Mouse (Mus musculus) liver, adult 2 months (tissue): ENCODE data around the gene Pgm1. TPM values are rescaled to one million over a fixed set of nuclear protein-coding genes. Genes with fewer than 3 reads are reported as not detected.

Experiments
- DNase-seq: peaks from one replicate; pipeline ENCODE4 v3.0.0-alpha.2; 2011; ENCODE audit warnings: low read depth, low spot score; ENCODE audit errors: extremely low read depth
- H3K27ac ChIP-seq: fragments of 200-500 bp; replicated peaks from 2 replicates; pipeline ENCODE4 v1.5.1; 2012; ENCODE audit warnings: low read depth, mild to moderate bottlenecking, control low read depth, inconsistent platforms, low read length; ENCODE audit not compliant: insufficient read depth
- H3K27me3 ChIP-seq: fragments of 200-500 bp; 2 replicates; pipeline ENCODE4 v1.6.1; 2012; ENCODE audit warnings: mild to moderate bottlenecking, moderate library complexity, low read length, inconsistent platforms; ENCODE audit not compliant: control insufficient read depth, insufficient read depth
- H3K36me3 ChIP-seq: fragments of 200-500 bp; 2 replicates; pipeline ENCODE4 v1.6.1; 2012; ENCODE audit warnings: low read length, inconsistent platforms; ENCODE audit not compliant: control insufficient read depth, insufficient read depth
- H3K4me1 ChIP-seq: fragments of 200-500 bp; 2 replicates; pipeline ENCODE4 v1.6.1; 2011; ENCODE audit warnings: low read length; ENCODE audit not compliant: control insufficient read depth, insufficient read depth
- H3K4me3 ChIP-seq: fragments of 200-500 bp; 2 replicates; pipeline ENCODE4 v1.5.1; 2011; ENCODE audit warnings: low read depth, mild to moderate bottlenecking, control low read depth, low read length, moderate library complexity; ENCODE audit not compliant: insufficient read depth
- H3K79me2 ChIP-seq: fragments of 200-500 bp; 2 replicates; pipeline ENCODE4 v1.6.1; 2012; ENCODE audit warnings: inconsistent platforms, mild to moderate bottlenecking, low read length, moderate library complexity; ENCODE audit not compliant: control insufficient read depth, insufficient read depth
- H3K9ac ChIP-seq: fragments of 200-500 bp; 2 replicates; pipeline ENCODE4 v1.6.1; 2012; ENCODE audit warnings: low read depth, mild to moderate bottlenecking, control low read depth, inconsistent platforms, low read length
- CTCF ChIP-seq: fragments of 200-500 bp; IDR thresholded peaks from 2 replicates; pipeline ENCODE4 v1.5.1; 2011; ENCODE audit warnings: low read depth, low read length, control low read depth
- POLR2A ChIP-seq: fragments of 200-500 bp; IDR thresholded peaks from 2 replicates; pipeline ENCODE4 v1.6.1; 2011; ENCODE audit warnings: low read length, control low read depth; ENCODE audit not compliant: insufficient read depth; ENCODE audit errors: extremely low read depth
- WGBS: fragments of 180-500 bp; shearing (Covaris S2); methylation state at CpG from one replicate; pipeline ENCODE4 v1.1.7; 2018; 5-methylcytosine and 5-hydroxymethylcytosine counted together
- polyA plus RNA-seq: library from polyadenylated mRNA; depleted of rRNA; stranded (reverse); fragments of >200 nt; gene quantifications from 2 replicates; pipeline ENCODE4 v1.2.3, GENCODE M21; 2012; rRNA removed
- total RNA-seq: library from RNA; depleted of rRNA; stranded (reverse); fragments of >200 nt; gene quantifications from 2 replicates; pipeline ENCODE4 v1.2.3, GENCODE M21; 2014; rRNA removed

Pgm1 gene
- total and polyA plus RNA-seq, 2 experiments: 158 to 219 TPM

DNA sequence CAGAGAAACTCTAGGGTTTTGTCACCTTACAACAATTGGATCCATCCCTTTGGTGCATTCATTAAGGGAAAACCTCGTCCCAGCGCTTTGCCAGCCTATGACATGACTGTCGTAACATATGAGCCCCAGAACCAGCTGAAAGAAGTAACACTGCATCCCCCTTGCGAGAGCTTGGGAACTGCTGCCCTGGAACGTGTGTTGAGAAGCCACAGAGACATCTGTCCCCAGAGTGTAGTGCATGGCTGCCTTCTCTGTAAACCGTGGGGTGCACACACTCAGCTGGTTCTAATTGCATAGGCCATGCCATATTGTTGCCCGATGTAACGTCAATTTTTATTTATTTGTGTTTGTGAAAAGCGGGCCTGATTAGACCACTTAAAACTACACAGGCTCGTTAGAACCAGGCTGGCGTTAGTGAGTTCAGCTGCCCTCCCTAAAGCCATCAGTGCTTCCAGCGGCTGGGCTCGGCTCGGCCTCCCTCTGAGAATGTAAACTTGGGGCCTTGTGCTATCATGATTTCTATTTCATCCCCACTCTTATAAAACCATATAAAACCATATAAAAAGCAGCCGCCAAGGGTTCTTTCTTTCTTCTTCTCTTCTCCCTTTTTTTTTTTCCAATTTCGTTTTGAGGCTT lies 106.8 kb downstream of the Pgm1 start:
- Histone ChIP-seq H3K4me1 (0 out of 2 replicates have a peak, but pooled peaks cover 1% of the 10 kb centered on the region), H3K4me3 (no peak overlapping the region), H3K27me3 (no peaks in the 10 kb centered on the region), H3K27ac (no peak overlapping the region), H3K79me2 (no peaks in the 10 kb centered on the region), H3K9ac (no peak overlapping the region), H3K36me3 (no peaks in the 10 kb centered on the region)
- TF ChIP-seq POLR2A (no peak), CTCF (no peak)
- WGBS: 82% methylated on average over 16 of the region's 16 CpGs
- DNase-seq: no peak

Other genes with a start within 250 kb of the Pgm1 start
- 10.5 and 15.5 TPM in 2 replicates for gene Alg6, start 213.8 kb upstream of the Pgm1 start, total RNA-seq
- gene Alg6, start 213.8 kb upstream of the Pgm1 start, polyA plus RNA-seq: 1.9 and 3.2 TPM in 2 replicates
- gene Efcab7, start 100.2 kb upstream of the Pgm1 start, total RNA-seq: 2.0 and 4.4 TPM in 2 replicates
- gene Efcab7, start 100.2 kb upstream of the Pgm1 start, polyA plus RNA-seq: 0.51 TPM in 1 of 2 replicates, not detected in the other
- gene Itgb3bp, start 399 bp downstream of the Pgm1 start, total RNA-seq: 1.4 and 2.6 TPM in 2 replicates
- 0.19 and 0.26 TPM in 2 replicates for gene Itgb3bp, start 399 bp downstream of the Pgm1 start, polyA plus RNA-seq
- 1.4 and 1.7 TPM in 2 replicates for gene Ror1, start 166.4 kb downstream of the Pgm1 start, total RNA-seq
- 0.56 and 0.60 TPM in 2 replicates for gene Ror1, start 166.4 kb downstream of the Pgm1 start, polyA plus RNA-seq